8 mouse cellular contexts compared by ENCODE assay signal in the genomic region with DNA sequence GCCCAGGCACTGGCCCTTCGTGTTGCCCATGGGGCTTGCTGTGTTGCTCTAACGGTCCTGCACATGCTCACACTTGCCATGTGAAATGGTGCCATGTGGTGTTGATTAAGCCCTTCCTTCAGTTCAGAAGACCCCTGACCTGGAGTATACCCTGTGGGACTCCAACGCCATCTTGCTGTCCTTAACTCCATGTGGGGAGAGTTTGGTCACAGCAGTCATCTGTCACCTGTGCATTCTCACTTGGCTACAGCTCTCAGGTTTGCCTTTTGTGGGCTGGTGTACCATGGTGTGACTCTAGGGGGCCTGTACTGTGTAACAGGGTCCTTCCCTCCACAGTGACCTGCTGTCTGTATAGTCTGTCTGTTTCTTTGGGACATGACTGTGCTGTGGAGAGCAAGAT.
DNase-seq lines count a peak whose midpoint lies in the region; ATAC-seq lines count a peak whose summit lies in the region.

No protein-coding gene starts in this region.

- DNase-seq in midbrain, embryonic 10.5 days (ENCODE audit: low spot score), result no peak
- no peak for DNase-seq in forebrain, embryonic 14.5 days (ENCODE audit: low spot score)
- peak; percentile 58 for DNase-seq in thymus, postnatal 25 days
- no peak for DNase-seq in adrenal gland, adult 2 months
- no peak for DNase-seq in cerebellum, adult 18-20 months
- DNase-seq in gastrocnemius, postnatal 10 days, result no peak

- no peak overlapping the region for H3K4me3 ChIP-seq in midbrain, embryonic 10.5 days
- H3K4me3 ChIP-seq in midbrain, embryonic 16.5 days (ENCODE audit: low read depth, low read length), result no peak overlapping the region
- H3K4me3 ChIP-seq in forebrain, embryonic 14.5 days (ENCODE audit: low read depth, low read length), result no peak overlapping the region
- no peak overlapping the region for H3K4me3 ChIP-seq in liver, embryonic 12.5 days

- H3K4me1 ChIP-seq in midbrain, embryonic 10.5 days, result peaks cover 86% of the 10 kb centered on the region
- H3K4me1 ChIP-seq in midbrain, embryonic 16.5 days (ENCODE audit: control insufficient read depth, insufficient read depth, low read length), result peaks cover 26% of the 10 kb centered on the region
- peaks cover 30% of the 10 kb centered on the region for H3K4me1 ChIP-seq in forebrain, embryonic 14.5 days (ENCODE audit: control insufficient read depth, insufficient read depth, low read length)
- peaks cover 92% of the 10 kb centered on the region for H3K4me1 ChIP-seq in liver, embryonic 12.5 days

- peak overlapping the region; percentile 84 for H3K27ac ChIP-seq in midbrain, embryonic 10.5 days (replicated peaks)
- no peak overlapping the region; the same call in 1 of the 2 replicates for H3K27ac ChIP-seq in midbrain, embryonic 16.5 days (ENCODE audit: low read length)
- peak overlapping the region; percentile 75 for H3K27ac ChIP-seq in forebrain, embryonic 14.5 days (ENCODE audit: low read depth, low read length)
- peak overlapping the region; percentile 82 for H3K27ac ChIP-seq in liver, embryonic 12.5 days

- H3K9ac ChIP-seq in midbrain, embryonic 16.5 days (ENCODE audit: low read depth, low read length), result no peak overlapping the region
- H3K9ac ChIP-seq in forebrain, embryonic 14.5 days (ENCODE audit: low read length), result no peak overlapping the region
- H3K9ac ChIP-seq in liver, embryonic 12.5 days, result 0 out of 2 replicates have a peak overlapping the region, but pooled peaks have one; percentile 47

- no peaks in the 10 kb centered on the region for H3K9me3 ChIP-seq in midbrain, embryonic 10.5 days (replicated peaks)
- H3K9me3 ChIP-seq in midbrain, embryonic 16.5 days (replicated peaks; ENCODE audit: control insufficient read depth, low read length, poor library complexity, severe bottlenecking), result no peaks in the 10 kb centered on the region
- no peaks in the 10 kb centered on the region for H3K9me3 ChIP-seq in forebrain, embryonic 14.5 days (replicated peaks; ENCODE audit: control insufficient read depth, low read length)
- no peaks in the 10 kb centered on the region for H3K9me3 ChIP-seq in liver, embryonic 12.5 days (replicated peaks)

- 69% methylated on average over 3 of the region's 3 CpGs for WGBS in midbrain, embryonic 10.5 days
- 56% methylated on average over 3 of the region's 3 CpGs for WGBS in midbrain, embryonic 16.5 days
- 70% methylated on average over 3 of the region's 3 CpGs for WGBS in forebrain, embryonic 14.5 days
- WGBS in liver, embryonic 12.5 days (ENCODE audit: insufficient replicate concordance), result 37% methylated on average over 3 of the region's 3 CpGs

- no peak overlapping the region for H3K4me2 ChIP-seq in midbrain, embryonic 16.5 days (ENCODE audit: low read length)
- H3K4me2 ChIP-seq in forebrain, embryonic 14.5 days (ENCODE audit: low read length), result no peak overlapping the region
- peak overlapping the region; percentile 61 for H3K4me2 ChIP-seq in liver, embryonic 12.5 days

- no peaks in the 10 kb centered on the region for H3K27me3 ChIP-seq in midbrain, embryonic 10.5 days (ENCODE audit: low read depth, poor library complexity, severe bottlenecking)
- H3K27me3 ChIP-seq in midbrain, embryonic 16.5 days (ENCODE audit: control insufficient read depth, insufficient read depth, low read depth, low read length), result no peaks in the 10 kb centered on the region
- no peaks in the 10 kb centered on the region for H3K27me3 ChIP-seq in forebrain, embryonic 14.5 days (replicated peaks; ENCODE audit: control insufficient read depth, insufficient read depth, low read length)
- H3K27me3 ChIP-seq in liver, embryonic 12.5 days (replicated peaks), result no peaks in the 10 kb centered on the region

- no peaks in the 10 kb centered on the region for H3K36me3 ChIP-seq in midbrain, embryonic 10.5 days
- no peaks in the 10 kb centered on the region for H3K36me3 ChIP-seq in midbrain, embryonic 16.5 days (ENCODE audit: control insufficient read depth, insufficient read depth, low read length)
- no peaks in the 10 kb centered on the region for H3K36me3 ChIP-seq in forebrain, embryonic 14.5 days (ENCODE audit: control insufficient read depth, insufficient read depth, low read length)
- H3K36me3 ChIP-seq in liver, embryonic 12.5 days, result no peaks in the 10 kb centered on the region

- ATAC-seq in midbrain, embryonic 16.5 days, result no peak
- no peak for ATAC-seq in forebrain, embryonic 14.5 days
- ATAC-seq in liver, embryonic 12.5 days, result 0 out of 2 replicates have a peak, but pooled peaks have one; percentile 6
